Mouse (Mus musculus) common myeloid progenitor, adult 5-6 weeks (primary cell): ENCODE measurements around the gene Cops9. TPM values are rescaled to one million over a fixed set of nuclear protein-coding genes. Genes with fewer than 3 reads are reported as not detected.

Source experiments
- ATAC-seq: replicated peaks from 2 replicates; pipeline ENCODE4 v1.8.0; 2016; ENCODE audit warnings: low read depth, mild to moderate bottlenecking, moderate TSS enrichment, inconsistent platforms; ENCODE audit not compliant: poor library complexity, severe bottlenecking
- total RNA-seq: library from RNA; stranded (forward); fragments of 200-1000, 187-1606 nt; gene quantifications from 2 replicates; pipeline ENCODE4 v1.2.3, GENCODE M21; 2017

Gene Cops9
- total RNA-seq = 124 and 156 TPM in 2 replicates

DNA sequence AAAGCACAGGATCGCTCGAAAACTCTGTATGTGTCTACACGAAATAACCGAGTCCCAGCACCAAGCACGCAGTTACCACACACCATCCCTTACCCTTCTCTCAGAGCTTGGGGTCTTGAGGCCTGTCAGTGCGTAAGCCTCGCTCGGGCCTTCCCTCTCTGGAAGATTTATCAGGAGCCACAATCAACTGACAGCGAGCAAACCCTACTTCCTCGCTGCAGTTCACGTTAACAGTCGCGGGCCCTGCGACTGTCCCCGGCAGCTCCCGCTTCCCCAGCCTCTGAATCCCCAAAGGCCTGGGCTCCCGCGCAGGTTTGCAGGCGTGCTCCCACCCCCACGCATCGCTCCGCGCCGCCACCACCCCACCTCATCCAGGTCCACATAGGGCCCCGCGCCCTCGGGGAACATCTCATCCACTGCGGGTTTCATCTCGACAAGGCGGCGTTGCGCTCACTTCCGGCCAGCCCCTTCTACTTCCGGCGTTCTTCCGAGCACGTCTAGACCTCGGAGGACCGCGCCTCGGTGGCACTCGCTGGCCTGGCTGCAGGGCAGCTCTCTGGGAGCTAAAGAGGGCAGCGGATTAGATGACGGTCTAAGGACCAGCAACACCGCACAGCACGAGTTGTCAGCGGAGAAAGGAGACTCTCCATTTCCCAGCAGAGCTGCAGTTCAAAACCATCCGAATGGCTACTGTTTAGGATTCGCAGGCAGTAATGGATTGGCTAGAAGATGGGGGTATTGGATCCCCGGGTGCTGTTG, at the start of gene Cops9:
Gene Cops9 (minus strand): TSS at position 472 of the 759 bp plus-strand sequence.
- ATAC-seq = peak; percentile 85

DNA sequence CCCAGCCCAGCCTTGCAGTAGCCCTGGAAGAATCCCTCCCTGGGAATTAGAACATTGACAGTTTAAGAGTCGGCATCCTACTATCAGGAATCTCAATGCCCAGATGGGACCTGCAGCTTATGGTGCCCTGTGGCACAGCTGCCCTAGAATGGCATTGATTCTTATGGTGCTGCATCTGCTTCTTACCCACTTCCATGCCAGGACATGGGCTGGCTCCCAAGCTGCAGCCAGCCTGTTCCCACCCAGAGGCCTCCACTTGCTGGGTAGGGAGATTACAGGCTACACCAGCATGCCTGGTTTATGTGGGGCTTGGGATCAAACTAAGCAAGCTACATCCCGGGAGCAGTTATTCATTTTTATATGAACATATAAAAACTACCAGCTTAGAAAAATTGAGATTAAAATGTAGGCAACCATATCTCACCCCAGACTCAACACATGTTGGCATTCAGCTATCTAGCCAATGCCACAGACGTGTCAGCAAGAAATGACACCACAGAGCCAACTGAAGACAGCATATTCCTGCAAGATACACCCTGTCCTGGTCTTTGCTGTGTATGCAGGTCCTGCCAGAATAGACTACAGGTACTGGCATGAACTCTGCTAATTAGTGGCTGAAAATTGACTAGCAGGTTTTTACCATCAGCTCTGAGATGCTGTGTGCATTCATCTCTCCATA, 49.5 kb upstream of the Cops9 start:
- peak; percentile 75 for ATAC-seq

DNA sequence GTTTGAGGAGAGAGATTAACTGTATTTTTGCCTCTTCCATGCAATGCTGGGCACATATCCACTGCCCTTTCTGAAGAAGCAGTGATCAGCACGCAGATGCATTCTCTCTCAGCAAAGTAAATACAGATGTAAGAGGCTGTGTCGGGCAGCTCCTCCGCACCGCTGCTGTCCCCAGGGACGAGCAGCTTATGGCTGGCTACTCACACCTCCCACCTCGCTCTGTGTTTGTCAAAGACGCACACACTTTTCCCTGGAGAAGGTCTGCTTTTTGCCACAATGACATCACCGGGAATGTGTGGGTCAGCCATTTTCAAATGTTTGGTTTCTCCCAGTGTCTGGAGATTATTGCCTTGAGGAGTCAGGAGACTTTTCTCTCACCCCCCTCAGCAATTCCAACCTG, 45.2 kb upstream of the Cops9 start:
- no peak for ATAC-seq

DNA sequence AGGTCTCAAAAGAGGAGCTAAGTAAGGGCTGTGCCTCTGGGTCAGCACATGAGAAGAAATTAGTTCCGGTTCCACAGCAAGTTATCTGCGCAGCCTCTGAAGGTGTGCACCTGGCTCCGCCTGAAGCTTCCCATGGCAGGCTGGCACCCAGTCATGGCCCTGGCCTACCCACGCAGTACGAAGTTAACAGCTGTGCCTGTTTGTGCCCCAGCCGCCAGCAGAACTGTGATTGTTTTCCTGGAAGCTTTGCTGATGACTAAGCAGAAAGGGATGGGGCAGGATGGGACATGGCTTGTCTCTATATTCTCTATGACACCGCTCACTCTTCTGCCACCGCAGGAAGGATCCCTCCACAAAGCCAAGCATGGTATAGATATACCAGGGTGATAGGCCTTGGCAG, 41.4 kb upstream of the Cops9 start:
- ATAC-seq = no peak

DNA sequence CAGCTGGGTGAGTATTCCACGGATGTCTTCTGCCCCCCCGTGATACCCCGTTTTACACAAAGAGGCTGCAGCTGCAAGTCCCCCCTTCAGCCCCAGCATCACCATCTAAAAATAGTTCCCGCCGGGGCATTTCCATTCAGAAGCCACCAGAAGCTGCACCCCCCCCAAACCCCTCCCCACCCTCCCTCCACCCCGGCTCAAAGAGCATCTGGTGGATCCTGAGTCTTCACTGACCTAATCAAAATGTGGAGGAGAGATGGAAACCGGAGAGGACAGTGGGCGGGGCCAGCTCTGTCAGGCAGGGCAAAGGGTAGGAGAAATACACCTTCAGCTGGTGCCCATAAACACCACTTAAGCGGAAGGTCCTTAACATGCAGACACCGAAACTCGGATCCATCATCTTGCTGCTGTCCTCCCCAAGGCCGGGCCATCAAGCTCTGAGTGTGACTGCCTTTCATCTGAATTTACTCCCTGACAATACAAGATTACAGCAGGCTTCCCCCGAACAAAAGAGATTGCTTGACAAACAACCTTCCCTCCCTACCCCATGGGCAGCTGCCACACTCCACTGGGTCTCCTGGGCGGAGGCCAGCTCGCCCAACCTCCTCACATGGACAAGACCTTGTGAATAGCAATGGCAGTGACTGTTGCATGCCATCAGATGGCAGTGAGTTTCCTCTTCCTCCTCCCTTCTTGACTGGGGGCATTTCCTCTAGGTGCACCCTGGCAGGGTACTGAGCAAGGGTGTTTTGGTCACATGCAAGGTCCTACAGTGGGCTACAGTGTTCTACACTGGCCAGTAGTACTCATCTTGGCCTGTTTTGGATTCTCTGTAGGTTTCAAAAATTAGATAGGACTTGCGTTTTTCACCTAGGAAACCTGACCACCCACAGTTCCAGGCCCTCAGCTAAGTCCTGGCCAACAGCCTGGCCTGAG, 39.2 kb upstream of the Cops9 start:
- no peak for ATAC-seq

DNA sequence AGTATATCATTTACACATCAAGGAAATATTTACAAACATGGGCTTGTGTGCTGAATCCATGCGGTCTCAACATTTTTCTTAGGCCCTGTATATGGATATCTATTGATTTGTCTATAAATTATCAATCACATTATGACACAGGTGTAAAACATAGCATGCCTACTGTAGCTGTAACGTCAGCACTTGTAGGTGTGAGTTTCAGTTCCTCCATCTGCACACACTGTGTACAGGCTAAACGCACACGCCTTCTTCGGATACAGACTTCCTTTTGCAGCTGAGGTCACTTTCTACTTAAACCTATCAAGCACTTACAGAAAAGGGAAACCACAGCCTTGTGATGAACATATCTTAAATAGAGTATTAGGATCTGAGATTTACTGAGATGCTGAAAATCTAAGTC, 37.0 kb upstream of the Cops9 start:
- ATAC-seq = no peak

DNA sequence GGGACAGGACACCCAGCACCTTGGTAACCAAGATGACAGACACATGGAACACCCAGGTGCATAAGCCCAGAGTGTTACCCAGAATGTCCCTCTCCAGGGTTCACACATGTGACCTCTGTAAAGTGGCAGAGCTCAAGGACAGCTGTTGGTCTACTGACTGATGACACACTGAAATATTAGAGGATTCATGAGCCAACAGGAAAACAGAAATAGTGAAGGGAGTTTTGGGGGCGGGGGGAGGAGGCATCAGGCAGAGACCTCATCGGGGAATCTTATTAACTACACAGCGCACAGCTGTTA, 34.8 kb upstream of the Cops9 start:
- no peak; the same call in 1 of the 2 replicates for ATAC-seq

DNA sequence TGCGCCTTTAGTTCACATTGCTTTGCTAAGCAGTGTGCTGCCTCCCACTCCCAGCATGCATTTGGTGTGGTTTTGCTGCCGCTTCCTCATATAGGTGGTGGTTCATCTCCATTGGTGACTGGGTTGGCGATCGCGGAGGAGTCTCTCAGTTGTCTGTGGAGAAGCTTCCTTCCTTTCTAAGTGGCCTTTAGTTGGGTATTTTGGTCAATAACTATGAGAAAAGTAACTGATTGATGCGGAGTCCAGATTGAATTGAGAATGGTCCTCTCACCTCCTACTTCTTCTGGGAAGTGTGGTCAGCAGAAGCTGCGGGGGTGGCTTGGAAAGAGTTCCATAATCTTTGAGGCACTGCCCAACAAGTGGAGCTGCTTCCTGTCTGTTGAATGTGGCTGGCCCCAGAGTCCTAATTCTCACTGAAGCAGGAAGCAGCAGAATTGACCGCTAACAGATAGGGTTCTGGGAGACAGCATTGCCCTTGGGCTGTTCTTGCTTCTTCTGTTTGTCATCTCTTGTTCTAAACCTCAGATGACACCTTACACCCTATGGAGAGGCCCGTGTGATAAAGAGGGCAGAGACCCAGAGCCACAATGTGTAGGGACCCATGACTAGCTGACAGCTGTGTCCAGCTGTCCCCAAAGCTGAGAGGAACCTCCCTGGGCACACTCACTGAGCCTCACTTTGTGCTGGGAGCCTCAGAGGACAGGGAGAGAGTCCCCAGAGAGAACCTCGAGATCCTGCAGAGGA, 34.3 kb upstream of the Cops9 start:
- peak; percentile 83 for ATAC-seq

DNA sequence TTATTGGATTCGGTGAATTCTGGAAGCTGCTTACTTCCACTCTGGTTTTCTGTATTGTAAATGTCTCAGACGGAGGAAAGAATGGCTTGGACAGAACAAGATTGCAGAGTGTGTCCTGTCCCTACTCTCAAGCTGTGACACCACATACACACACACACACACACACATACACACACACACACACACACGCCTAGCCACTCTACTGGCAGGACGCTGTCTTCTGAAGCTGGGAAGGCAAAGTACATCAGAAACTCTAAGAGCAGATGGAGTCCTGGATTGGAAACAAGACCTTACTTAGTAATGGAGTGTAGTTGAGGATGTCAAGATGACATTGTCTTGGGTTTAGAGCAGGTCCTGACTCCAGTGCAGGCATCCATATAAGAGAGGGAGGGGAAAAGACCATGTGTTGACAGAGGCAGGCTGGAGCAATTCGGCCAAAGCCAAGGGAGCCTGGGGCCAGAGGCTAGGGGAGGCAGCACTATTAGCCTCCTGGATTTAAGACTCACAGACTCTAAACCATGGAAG, 31.5 kb upstream of the Cops9 start:
- ATAC-seq = no peak

DNA sequence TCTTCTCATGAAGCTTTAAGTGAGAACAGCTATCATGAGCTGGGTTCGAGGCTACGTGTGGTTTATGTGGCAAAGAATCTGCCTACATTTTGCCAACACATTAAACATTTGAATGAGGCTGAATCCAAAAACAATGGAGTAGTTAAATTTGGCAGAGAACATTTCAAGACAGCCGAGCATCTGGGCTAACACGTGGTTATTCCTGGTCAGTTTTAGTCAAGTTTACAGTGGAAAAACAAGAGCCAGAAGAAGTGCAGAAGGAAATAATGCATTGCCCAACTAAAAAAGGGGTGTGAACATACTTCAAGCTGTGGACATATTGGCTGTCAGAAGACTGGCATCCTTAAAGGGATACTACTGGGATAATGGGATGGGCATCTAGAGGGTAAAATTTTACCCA, 29.5 kb upstream of the Cops9 start:
- no peak for ATAC-seq

DNA sequence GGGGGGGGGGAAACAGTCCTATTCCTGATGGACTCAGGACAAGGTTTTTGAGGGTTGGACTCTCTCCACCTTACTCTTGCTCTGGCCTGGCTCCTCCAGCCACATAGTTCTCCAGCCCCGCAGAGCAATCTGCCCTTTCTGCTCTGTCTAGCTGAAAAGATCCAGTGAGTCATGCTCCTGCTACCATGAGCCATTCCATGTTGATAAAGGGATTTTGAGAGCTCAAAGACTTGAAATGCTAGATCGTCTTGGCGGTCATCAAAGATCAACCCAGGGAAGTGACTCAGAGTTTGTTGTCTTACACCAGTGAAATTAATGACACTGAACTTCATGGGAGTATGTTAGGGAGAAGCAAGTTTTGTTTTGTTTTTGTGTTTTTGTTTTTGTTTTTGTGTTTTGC, 27.6 kb upstream of the Cops9 start:
- ATAC-seq = no peak

DNA sequence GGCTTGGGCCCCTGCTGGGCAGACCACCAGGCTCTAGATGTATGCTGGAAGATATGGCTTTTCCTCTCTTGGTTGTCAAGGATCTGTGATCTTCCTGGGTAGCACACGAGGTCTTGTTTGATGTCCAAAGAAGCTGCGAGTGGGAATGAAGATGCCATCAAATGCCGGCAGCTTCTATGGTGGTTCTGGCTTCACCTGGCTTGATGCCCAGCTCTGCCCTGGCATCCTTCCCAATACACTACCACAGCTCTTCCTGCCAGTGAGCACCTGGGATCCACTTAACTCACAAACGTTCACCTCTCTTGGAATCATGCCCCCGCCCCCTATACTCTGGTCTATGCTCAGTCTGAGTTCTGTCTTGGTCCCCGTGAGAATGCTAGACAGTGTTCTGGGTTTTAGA, 25.3 kb upstream of the Cops9 start:
- no peak for ATAC-seq

DNA sequence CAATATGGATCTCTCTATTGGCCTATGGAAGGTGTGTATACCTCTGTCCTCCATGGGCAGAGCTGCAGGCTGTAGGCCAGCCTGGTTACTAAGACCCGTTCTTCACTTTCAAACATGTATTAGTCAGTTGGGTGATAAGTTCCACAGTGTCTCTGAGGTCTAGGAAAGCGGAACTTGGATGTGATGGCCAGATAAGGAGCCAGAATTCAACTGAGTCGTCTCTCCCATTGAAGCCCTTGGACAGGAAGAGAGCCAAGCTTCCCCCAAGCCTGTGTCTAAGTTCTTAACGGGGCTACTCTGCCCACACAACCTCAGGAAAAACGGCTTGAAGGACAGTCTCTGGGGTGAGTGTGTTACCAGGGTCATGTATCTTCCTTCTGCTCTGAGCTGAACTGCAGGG, 17.6 kb upstream of the Cops9 start:
- peak; percentile 89 for ATAC-seq

DNA sequence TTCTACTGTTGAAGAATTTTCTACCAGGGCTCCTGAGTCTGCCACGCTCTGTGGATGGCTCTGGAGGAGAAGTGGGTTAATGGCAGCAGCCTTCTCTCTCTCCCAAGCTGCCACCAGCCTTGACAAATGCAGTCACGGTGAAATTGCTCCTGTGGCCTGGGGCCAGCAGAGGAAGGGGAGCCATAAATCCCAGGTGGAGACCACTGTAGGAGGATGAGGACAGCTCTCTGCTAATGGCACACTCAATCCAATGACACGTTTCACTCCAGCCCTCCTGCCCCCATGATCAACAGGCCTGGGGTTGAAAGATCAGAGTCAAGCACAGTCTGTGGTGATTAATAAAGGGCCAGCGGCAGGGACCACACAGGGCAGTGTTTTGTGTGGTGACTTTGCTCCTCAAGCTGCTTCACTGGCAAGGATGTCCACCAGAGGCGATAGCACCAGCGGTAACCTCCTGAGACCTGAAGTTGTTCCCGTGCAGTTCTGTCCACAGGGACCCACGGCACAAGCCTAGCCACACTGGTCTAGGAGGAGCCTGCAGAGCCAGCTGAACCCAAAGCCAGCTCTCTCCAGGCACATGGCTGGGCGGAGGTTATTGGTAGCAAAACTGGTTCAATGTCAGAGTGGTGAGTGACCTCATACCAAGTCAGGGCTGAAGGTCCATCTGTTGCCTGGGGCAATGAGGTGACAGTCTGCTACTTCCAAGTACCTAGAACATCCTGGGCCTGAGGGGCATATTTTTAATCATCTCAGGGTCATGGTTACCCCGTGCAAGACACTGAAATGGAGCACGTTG, 15.4 kb upstream of the Cops9 start:
- no peak for ATAC-seq

DNA sequence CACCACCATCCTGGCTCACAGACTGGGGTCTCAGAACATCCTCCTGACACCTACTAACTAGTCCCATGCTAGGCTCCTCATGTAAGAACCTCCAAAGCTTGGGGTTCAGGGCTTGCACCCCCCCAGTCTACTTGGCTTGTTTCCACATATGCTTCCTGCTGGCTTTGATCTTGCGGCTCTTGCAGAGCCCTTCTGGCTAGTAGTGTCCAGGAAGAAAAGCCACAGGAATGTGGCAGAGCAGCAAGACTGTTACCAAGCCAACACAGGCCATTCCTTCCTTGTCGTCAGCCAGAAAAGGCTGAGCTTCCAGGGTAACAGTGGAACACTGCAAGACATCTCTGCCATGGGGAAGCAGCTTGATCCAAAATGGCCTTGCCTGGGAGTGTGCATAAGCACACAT, 12.9 kb upstream of the Cops9 start:
- ATAC-seq = no peak

DNA sequence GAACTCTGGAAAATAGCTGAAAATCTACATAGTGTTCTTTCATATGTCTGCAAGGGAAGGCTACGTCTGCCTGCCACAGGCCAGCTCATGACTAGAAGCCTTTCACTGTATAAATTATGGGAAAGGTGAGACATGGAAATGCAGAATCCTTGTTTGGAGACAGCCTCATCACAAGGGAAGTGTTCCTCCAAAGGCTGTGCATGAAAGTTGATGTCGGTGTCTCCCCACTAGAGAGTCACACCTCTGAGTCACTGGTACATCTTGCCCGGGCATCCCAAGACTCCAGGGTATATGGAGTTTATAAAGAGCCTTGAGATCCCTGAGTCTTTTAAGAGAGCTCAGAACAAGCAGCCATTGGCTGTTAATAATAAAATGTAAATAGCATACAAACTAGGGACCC, 11.4 kb upstream of the Cops9 start:
- ATAC-seq = no peak

DNA sequence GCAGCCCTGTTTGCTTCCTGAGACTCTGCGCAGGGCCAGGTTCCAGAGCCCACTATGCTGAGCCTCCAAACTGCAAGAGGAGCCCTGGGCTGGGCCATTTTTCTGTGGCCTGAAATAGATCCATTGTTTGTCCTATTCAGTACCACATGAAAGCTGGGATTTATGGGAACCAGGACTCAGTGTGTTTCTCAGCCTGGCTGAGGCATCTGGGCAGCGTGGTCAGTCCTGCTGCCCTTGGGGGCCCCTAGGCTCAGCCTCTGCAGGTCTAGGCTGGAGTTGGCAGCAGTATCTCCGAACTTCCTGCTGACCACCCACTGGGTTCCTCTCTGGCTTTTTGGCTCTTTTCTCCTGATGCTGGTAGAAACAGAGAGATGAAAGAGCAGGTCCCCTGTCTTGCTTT, 9.7 kb upstream of the Cops9 start:
- ATAC-seq = no peak

DNA sequence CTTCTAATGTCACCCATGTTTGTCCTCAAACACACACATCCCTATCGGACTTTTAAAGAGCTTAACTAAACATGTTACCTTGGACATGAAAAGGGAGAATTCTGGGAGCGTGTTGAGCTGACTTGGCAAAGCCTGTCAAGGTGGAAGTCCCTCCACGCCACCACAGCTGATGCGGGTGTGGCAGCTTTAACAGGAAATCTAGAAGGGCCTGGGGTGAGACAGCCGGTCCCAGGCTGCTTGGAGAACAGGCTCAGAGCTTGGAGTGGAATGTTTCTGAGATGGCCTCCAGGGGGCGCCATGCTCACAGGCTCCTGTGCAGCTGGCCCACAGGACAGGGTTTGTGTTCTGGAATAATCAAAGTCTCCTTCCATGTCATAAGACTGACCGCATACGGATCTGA, 6.9 kb upstream of the Cops9 start, which contains the start of gene Otos:
Gene Otos (minus strand): TSS at position 169 of the 400 bp plus-strand sequence.
- peak; percentile 59 for ATAC-seq

DNA sequence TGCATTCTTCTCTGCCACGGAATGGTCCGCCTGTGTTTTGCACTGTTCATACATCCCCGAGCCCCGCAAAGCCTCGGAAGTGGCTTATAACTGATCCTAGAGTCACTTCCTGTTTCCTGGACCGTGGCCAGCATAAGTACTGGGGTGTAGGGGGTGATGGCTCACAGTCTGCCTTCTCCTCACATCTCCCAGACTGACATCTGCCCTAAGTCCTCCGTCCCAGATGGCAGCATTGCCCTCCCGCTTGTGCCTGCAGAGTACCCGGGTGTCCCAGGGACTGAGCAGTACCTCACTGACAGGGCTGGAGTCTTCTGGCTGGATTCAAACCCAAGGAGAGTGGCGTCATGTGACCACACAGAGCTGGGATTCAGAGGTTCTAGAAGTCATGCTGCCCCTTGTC, 6.4 kb upstream of the Cops9 start:
- ATAC-seq = peak; percentile 54
